Mouse (Mus musculus): ENCODE measurements at regions not wholly inside any gene's neighbourhood (a gene's known extent, or its start where the extent isn't known, plus 50 kb on each side); places are given as distances from the start of the nearest gene placed in this dataset.

- DNase-seq = no peak
Measured at GRCm38 (mm10) chr3:51092079-51093028, 131.9 kb upstream of the Noct start.

- DNase-seq = no peak
Measured at GRCm38 (mm10) chr3:51095847-51096447, 128.3 kb upstream of the Noct start.

- no peak for DNase-seq
Measured at GRCm38 (mm10) chr3:51096545-51096944, 127.7 kb upstream of the Noct start.

- no peak for DNase-seq
Measured at GRCm38 (mm10) chr3:51097362-51097761, 126.9 kb upstream of the Noct start.

GRCm38 (mm10) chr3:51099966-51100365 is 124.3 kb upstream of the Noct start:
- no peak for DNase-seq

GRCm38 (mm10) chr3:51108639-51109202 is 115.5 kb upstream of the Noct start:
- no peak for DNase-seq

GRCm38 (mm10) chr3:51111241-51111640 is 113.0 kb upstream of the Noct start:
- no peak for DNase-seq

GRCm38 (mm10) chr3:51112351-51112750 is 111.9 kb upstream of the Noct start:
- no peak for DNase-seq

- no peak for DNase-seq
Measured at GRCm38 (mm10) chr3:51115921-51116320, 108.3 kb upstream of the Noct start.

- DNase-seq = no peak
Measured at GRCm38 (mm10) chr3:51118706-51119105, 105.5 kb upstream of the Noct start.

GRCm38 (mm10) chr3:51120522-51120921 is 103.7 kb upstream of the Noct start:
- DNase-seq = no peak

- DNase-seq = peak; percentile 65
Measured at GRCm38 (mm10) chr3:51121703-51122540, 102.3 kb upstream of the Noct start.

GRCm38 (mm10) chr3:51122541-51122935 is 101.7 kb upstream of the Noct start:
- DNase-seq = no peak

GRCm38 (mm10) chr3:51127875-51128274 is 96.4 kb upstream of the Noct start:
- no peak for DNase-seq

GRCm38 (mm10) chr3:51128491-51129155 is 95.6 kb upstream of the Noct start:
- peak; percentile 52 for DNase-seq

- DNase-seq = no peak
Measured at GRCm38 (mm10) chr3:51130709-51131108, 93.5 kb upstream of the Noct start.

GRCm38 (mm10) chr3:51131341-51131740 is 92.9 kb upstream of the Noct start:
- no peak for DNase-seq

- no peak for DNase-seq
Measured at GRCm38 (mm10) chr3:51132736-51133135, 91.5 kb upstream of the Noct start.

GRCm38 (mm10) chr3:51135581-51135980 is 88.7 kb upstream of the Noct start:
- DNase-seq = no peak

- DNase-seq = no peak
Measured at GRCm38 (mm10) chr3:51137730-51138312, 86.4 kb upstream of the Noct start.

GRCm38 (mm10) chr3:51145985-51146384 is 78.3 kb upstream of the Noct start:
- DNase-seq = no peak

GRCm38 (mm10) chr3:51150012-51150411 is 74.2 kb upstream of the Noct start:
- no peak for DNase-seq
